Mouse (Mus musculus): ENCODE data around the gene Nebl. TPM values are rescaled to one million over a fixed set of nuclear protein-coding genes. Genes with fewer than 3 reads are reported as not detected.

The Nebl gene
- total RNA-seq (2017), result 1.3 and 1.5 TPM in 2 replicates

GRCm38 (mm10) chr2:17730957-17731830, at the start of gene Nebl:
Nebl (minus strand) TSS chr2:17731464.
- 0 out of 2 replicates have a peak, but pooled peaks have one; percentile 6 for ATAC-seq (ENCODE audit: extremely low read depth, insufficient number of reproducible peaks, low FRiP score, poor library complexity, severe bottlenecking)

GRCm38 (mm10) chr2:17770246-17770825, 39.1 kb upstream of the Nebl start:
- no peak for ATAC-seq (ENCODE audit: extremely low read depth, insufficient number of reproducible peaks, low FRiP score, poor library complexity, severe bottlenecking)

- no peak for ATAC-seq (ENCODE audit: extremely low read depth, insufficient number of reproducible peaks, low FRiP score, poor library complexity, severe bottlenecking)
Observed at GRCm38 (mm10) chr2:17769242-17769755, 38.0 kb upstream of the Nebl start.

GRCm38 (mm10) chr2:17756271-17756670, 25.0 kb upstream of the Nebl start:
- ATAC-seq (ENCODE audit: extremely low read depth, insufficient number of reproducible peaks, low FRiP score, poor library complexity, severe bottlenecking), result no peak

GRCm38 (mm10) chr2:17742051-17742763, 10.9 kb upstream of the Nebl start:
- no peak for ATAC-seq (ENCODE audit: extremely low read depth, insufficient number of reproducible peaks, low FRiP score, poor library complexity, severe bottlenecking)

- ATAC-seq (ENCODE audit: extremely low read depth, insufficient number of reproducible peaks, low FRiP score, poor library complexity, severe bottlenecking), result no peak
Observed at GRCm38 (mm10) chr2:17741555-17741954, 10.3 kb upstream of the Nebl start.

GRCm38 (mm10) chr2:17740454-17740853, 9.2 kb upstream of the Nebl start:
- ATAC-seq (ENCODE audit: extremely low read depth, insufficient number of reproducible peaks, low FRiP score, poor library complexity, severe bottlenecking), result no peak

- ATAC-seq (ENCODE audit: extremely low read depth, insufficient number of reproducible peaks, low FRiP score, poor library complexity, severe bottlenecking), result no peak
Observed at GRCm38 (mm10) chr2:17732210-17732609, 946 bp upstream of the Nebl start.

GRCm38 (mm10) chr2:17731831-17732200, 552 bp upstream of the Nebl start:
- ATAC-seq (ENCODE audit: extremely low read depth, insufficient number of reproducible peaks, low FRiP score, poor library complexity, severe bottlenecking), result no peak

- ATAC-seq (ENCODE audit: extremely low read depth, insufficient number of reproducible peaks, low FRiP score, poor library complexity, severe bottlenecking), result no peak
Observed at GRCm38 (mm10) chr2:17730648-17730956, 662 bp downstream of the Nebl start.

- no peak for ATAC-seq (ENCODE audit: extremely low read depth, insufficient number of reproducible peaks, low FRiP score, poor library complexity, severe bottlenecking)
Observed at GRCm38 (mm10) chr2:17729770-17730647, 1.3 kb downstream of the Nebl start.

- ATAC-seq (ENCODE audit: extremely low read depth, insufficient number of reproducible peaks, low FRiP score, poor library complexity, severe bottlenecking), result no peak
Observed at GRCm38 (mm10) chr2:17724405-17724804, 6.9 kb downstream of the Nebl start.

- no peak for ATAC-seq (ENCODE audit: extremely low read depth, insufficient number of reproducible peaks, low FRiP score, poor library complexity, severe bottlenecking)
Observed at GRCm38 (mm10) chr2:17723268-17724019, 7.8 kb downstream of the Nebl start.

GRCm38 (mm10) chr2:17721177-17721715, 10.0 kb downstream of the Nebl start:
- no peak for ATAC-seq (ENCODE audit: extremely low read depth, insufficient number of reproducible peaks, low FRiP score, poor library complexity, severe bottlenecking)

- ATAC-seq (ENCODE audit: extremely low read depth, insufficient number of reproducible peaks, low FRiP score, poor library complexity, severe bottlenecking), result no peak
Observed at GRCm38 (mm10) chr2:17718281-17718680, 13.0 kb downstream of the Nebl start.

- ATAC-seq (ENCODE audit: extremely low read depth, insufficient number of reproducible peaks, low FRiP score, poor library complexity, severe bottlenecking), result no peak
Observed at GRCm38 (mm10) chr2:17717200-17717599, 14.1 kb downstream of the Nebl start.

- ATAC-seq (ENCODE audit: extremely low read depth, insufficient number of reproducible peaks, low FRiP score, poor library complexity, severe bottlenecking), result no peak
Observed at GRCm38 (mm10) chr2:17715149-17715767, 16.0 kb downstream of the Nebl start.

GRCm38 (mm10) chr2:17714661-17715060, 16.6 kb downstream of the Nebl start:
- no peak for ATAC-seq (ENCODE audit: extremely low read depth, insufficient number of reproducible peaks, low FRiP score, poor library complexity, severe bottlenecking)
